Comparison of ENCODE assay signal across 8 mouse cellular contexts in the genomic region with DNA sequence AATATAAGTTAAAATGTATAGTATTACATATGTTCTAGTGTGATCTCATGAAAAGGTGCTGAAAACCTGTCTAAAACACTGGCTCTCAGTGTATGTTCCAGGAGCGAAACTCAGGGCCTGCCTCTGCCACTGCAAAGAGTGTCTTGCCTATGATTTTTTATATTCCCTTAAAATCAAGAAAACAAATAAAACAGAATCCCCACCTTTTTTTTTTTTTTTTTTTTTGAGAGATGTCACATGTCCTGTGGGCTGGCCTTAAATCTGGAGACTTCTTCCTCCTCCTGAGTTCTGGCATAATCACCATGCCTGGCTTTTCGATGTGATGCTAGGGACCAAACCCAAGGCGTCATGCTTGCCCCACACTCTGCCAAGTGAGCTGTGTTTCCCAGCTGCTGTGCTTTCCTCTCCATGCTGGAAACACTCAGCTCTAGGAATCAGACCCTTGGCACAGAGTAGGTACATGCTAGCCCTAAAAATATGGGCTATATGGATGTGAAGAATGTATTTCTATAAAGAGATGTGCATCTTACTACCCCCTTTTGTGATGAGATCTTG. TPM values are rescaled to one million over a fixed set of nuclear protein-coding genes. Genes with fewer than 3 reads are reported as not detected.
DNase-seq lines count a peak whose midpoint lies in the region; ATAC-seq and TF ChIP-seq lines count a peak whose summit lies in the region.

No protein-coding gene starts in this region.

- H3K4me1 ChIP-seq in lung, postnatal 0 days (ENCODE audit: insufficient read depth, low read depth, low read length), result no peaks in the 10 kb centered on the region
- peaks cover 37% of the 10 kb centered on the region for H3K4me1 ChIP-seq in embryonic facial prominence, embryonic 13.5 days
- H3K4me1 ChIP-seq in heart, embryonic 16.5 days (ENCODE audit: control insufficient read depth, insufficient read depth, low read length), result peaks cover 44% of the 10 kb centered on the region
- peaks cover 30% of the 10 kb centered on the region for H3K4me1 ChIP-seq in midbrain, embryonic 15.5 days

- no peak overlapping the region for H3K27ac ChIP-seq in lung, postnatal 0 days (ENCODE audit: low read length)
- H3K27ac ChIP-seq in embryonic facial prominence, embryonic 13.5 days, result peak overlapping the region; percentile 44
- H3K27ac ChIP-seq in heart, embryonic 16.5 days (ENCODE audit: low read length), result peak overlapping the region; percentile 41
- H3K27ac ChIP-seq in midbrain, embryonic 15.5 days, result peak overlapping the region; percentile 53; the same call in 1 of the 2 replicates

- H3K36me3 ChIP-seq in lung, postnatal 0 days (ENCODE audit: insufficient read depth, low read length), result no peaks in the 10 kb centered on the region
- no peaks in the 10 kb centered on the region for H3K36me3 ChIP-seq in embryonic facial prominence, embryonic 13.5 days
- H3K36me3 ChIP-seq in heart, embryonic 16.5 days (ENCODE audit: control insufficient read depth, insufficient read depth), result no peaks in the 10 kb centered on the region
- H3K36me3 ChIP-seq in midbrain, embryonic 15.5 days (replicated peaks), result no peaks in the 10 kb centered on the region

- H3K4me3 ChIP-seq in lung, postnatal 0 days (ENCODE audit: low read depth, low read length), result no peak overlapping the region
- no peak overlapping the region for H3K4me3 ChIP-seq in embryonic facial prominence, embryonic 13.5 days
- no peak overlapping the region for H3K4me3 ChIP-seq in heart, embryonic 16.5 days (ENCODE audit: low read length)
- H3K4me3 ChIP-seq in midbrain, embryonic 15.5 days, result no peak overlapping the region

- H3K27me3 ChIP-seq in lung, postnatal 0 days (replicated peaks; ENCODE audit: insufficient read depth, low read length), result no peaks in the 10 kb centered on the region
- H3K27me3 ChIP-seq in embryonic facial prominence, embryonic 13.5 days, result no peaks in the 10 kb centered on the region
- no peaks in the 10 kb centered on the region for H3K27me3 ChIP-seq in heart, embryonic 16.5 days (ENCODE audit: control insufficient read depth, insufficient read depth, low read length)
- no peaks in the 10 kb centered on the region for H3K27me3 ChIP-seq in midbrain, embryonic 15.5 days (replicated peaks)

- no peak overlapping the region for H3K4me2 ChIP-seq in lung, postnatal 0 days (replicated peaks; ENCODE audit: low read depth, low read length)
- H3K4me2 ChIP-seq in embryonic facial prominence, embryonic 13.5 days, result no peak overlapping the region
- H3K4me2 ChIP-seq in heart, embryonic 16.5 days (ENCODE audit: low read depth, low read length), result no peak overlapping the region
- no peak overlapping the region for H3K4me2 ChIP-seq in midbrain, embryonic 15.5 days

- WGBS in lung, postnatal 0 days, result 63% methylated on average over 3 of the region's 3 CpGs
- WGBS in embryonic facial prominence, embryonic 13.5 days, result 70% methylated on average over 3 of the region's 3 CpGs
- 61% methylated on average over 3 of the region's 3 CpGs for WGBS in heart, embryonic 16.5 days
- 68% methylated on average over 3 of the region's 3 CpGs for WGBS in midbrain, embryonic 15.5 days

- TF ChIP-seq CTCF in lung, postnatal 0 days (IDR thresholded peaks at IDR 0.05), result no peak

- no peak overlapping the region for H3K9ac ChIP-seq in lung, postnatal 0 days (replicated peaks; ENCODE audit: low read depth)
- H3K9ac ChIP-seq in embryonic facial prominence, embryonic 13.5 days, result no peak overlapping the region
- no peak overlapping the region for H3K9ac ChIP-seq in heart, embryonic 16.5 days (ENCODE audit: low read length)
- H3K9ac ChIP-seq in midbrain, embryonic 15.5 days, result no peak overlapping the region

- DNase-seq in lung, postnatal 0 days (ENCODE audit: low spot score), result no peak
- no peak for DNase-seq in lung, postnatal 25 days (ENCODE audit: low spot score)
- no peak for DNase-seq in thymus, postnatal 14 days
- DNase-seq in embryo, embryonic 10.5 days (ENCODE audit: low spot score), result no peak
- DNase-seq in thymus, postnatal 25 days, result no peak

- TF ChIP-seq EP300 in lung, postnatal 0 days (IDR thresholded peaks at IDR 0.05), result no peak

- ATAC-seq in lung, postnatal 0 days, result 0 out of 2 replicates have a peak, but pooled peaks have one; percentile 25
- no peak for ATAC-seq in embryonic facial prominence, embryonic 13.5 days (ENCODE audit: insufficient number of reproducible peaks, insufficient read depth, low FRiP score, low TSS enrichment, low read depth)
- ATAC-seq in heart, embryonic 16.5 days (replicated peaks; ENCODE audit: extremely low read depth, insufficient read depth, low FRiP score), result no peak
- ATAC-seq in midbrain, embryonic 15.5 days (replicated peaks), result no peak; the same call in 1 of the 2 replicates

- no peaks in the 10 kb centered on the region for H3K9me3 ChIP-seq in lung, postnatal 0 days (ENCODE audit: low read length)
- no peaks in the 10 kb centered on the region for H3K9me3 ChIP-seq in embryonic facial prominence, embryonic 13.5 days
- H3K9me3 ChIP-seq in heart, embryonic 16.5 days (replicated peaks; ENCODE audit: control insufficient read depth, low read length), result no peaks in the 10 kb centered on the region
- H3K9me3 ChIP-seq in midbrain, embryonic 15.5 days, result no peaks in the 10 kb centered on the region

RNA-seq across cellular contexts. Expression of gene Ncoa3, which starts 17.0 kb away (rescaled TPM):
- 8.5 and 10.4 TPM in 2 replicates for polyA plus RNA-seq in lung, postnatal 0 days (2015; fragmentation: Nextera tagmentation; extraction: Ambion mirVana)
- polyA plus RNA-seq in embryonic facial prominence, embryonic 13.5 days (2015; fragmentation: Nextera tagmentation; extraction: Ambion mirVana), result 14.4 and 14.7 TPM in 2 replicates
- polyA plus RNA-seq in heart, embryonic 16.5 days (2015; fragmentation: Nextera tagmentation; extraction: Ambion mirVana), result 9.5 and 9.9 TPM in 2 replicates
- 16.6 and 16.7 TPM in 2 replicates for polyA plus RNA-seq in midbrain, embryonic 15.5 days (2015; fragmentation: Nextera tagmentation; extraction: Ambion mirVana)
